Mouse (Mus musculus): Measurements from ENCODE around the gene Zfp119b. TPM values are rescaled to one million over a fixed set of nuclear protein-coding genes. Genes with fewer than 3 reads are reported as not detected.

Gene Zfp119b
- total and polyA plus RNA-seq, 3 experiments = 3.9 to 13.6 (median 6.5) TPM

DNA sequence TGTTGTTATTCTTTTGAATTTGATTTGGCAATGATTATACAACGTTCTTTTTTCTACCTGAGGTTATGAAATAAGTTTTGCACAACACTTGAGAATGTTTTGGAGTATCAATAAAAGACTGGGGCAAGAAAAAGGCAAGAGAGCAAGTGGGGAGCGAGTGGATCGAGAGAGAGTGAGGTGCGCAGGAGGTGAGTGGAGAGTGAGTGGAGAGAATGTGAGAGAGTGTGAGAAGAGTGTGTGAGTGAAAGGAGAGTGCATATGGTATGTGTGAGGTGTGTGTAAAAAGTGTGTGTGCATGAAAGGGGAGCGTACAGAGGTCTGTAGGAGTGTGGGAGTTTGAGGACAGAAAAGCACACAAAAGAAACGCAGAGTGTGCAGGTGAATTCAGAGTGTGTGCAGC lies 45.2 kb downstream of the Zfp119b start:
- TF ChIP-seq GABPA (IDR thresholded peaks at IDR 0.05; ENCODE audit: insufficient replicate concordance, low read depth, low read length) (no peak), ZKSCAN1 (IDR thresholded peaks at IDR 0.05; ENCODE audit: borderline replicate concordance, low read depth, low read length) (no peak), USF1 (IDR thresholded peaks at IDR 0.05; ENCODE audit: low read depth, low read length) (no peak)
- no peak overlapping the region for H3K4me3 ChIP-seq (replicated peaks in 1 of 3; ENCODE audit: low read depth in 2 of 3, low read length in 2 of 3, poor library complexity in 1 of 3)

GRCm38 (mm10) chr17:55903687-55904086 lies 45.6 kb downstream of the Zfp119b start:
- Histone ChIP-seq H3K27me3 (replicated peaks) (no peaks in the 10 kb centered on the region), H3K4me3 (replicated peaks in 1 of 3; ENCODE audit: low read depth in 2 of 3, low read length in 2 of 3, poor library complexity in 1 of 3) (no peak overlapping the region), H3K27ac (ENCODE audit: insufficient read depth, low read depth) (no peak overlapping the region), H3K4me2 (ENCODE audit: insufficient read depth, low read depth, poor library complexity, severe bottlenecking) (no peak overlapping the region), H3K4me1 (ENCODE audit: control insufficient read depth in 1 of 2, insufficient read depth in 2 of 2) (no peaks in the 10 kb centered on the region), H3K9ac (ENCODE audit: insufficient read depth, low read depth) (no peak overlapping the region), H3K36me3 (replicated peaks in 1 of 2; ENCODE audit: control insufficient read depth in 1 of 2, insufficient read depth in 1 of 2, low read length in 1 of 2) (no peaks in the 10 kb centered on the region), H3K79me2 (replicated peaks; ENCODE audit: control insufficient read depth, extremely low read depth, insufficient read depth, poor library complexity, severe bottlenecking) (no peaks in the 10 kb centered on the region), H3K9me3 (replicated peaks; ENCODE audit: low read length) (no peaks in the 10 kb centered on the region)
- dilution Hi-C loops (cut with MboI; ENCODE audit: extremely low pct_ligation_motif_present, extremely low pct_unique_long_range_greater_than_20kb, low sequenced_read_pairs) (no loop called here), in situ Hi-C loops (cut with MboI; ENCODE audit: low pct_ligation_motif_present, low pct_unique_long_range_greater_than_20kb, low sequenced_read_pairs) (no loop called here)
- no peak for DNase-seq (ENCODE audit: extremely low read depth)
- TF ChIP-seq ZC3H11A (IDR thresholded peaks at IDR 0.05; ENCODE audit: low read depth, low read length) (no peak), JUND (conservative IDR thresholded peaks at IDR 0.05; ENCODE audit: low read depth, low read length) (no peak), POLR2A (IDR thresholded peaks at IDR 0.05; ENCODE audit: low read depth, low read length) (no peak), MAX (IDR thresholded peaks at IDR 0.05; ENCODE audit: low read length) (no peak), ELF1 (IDR thresholded peaks at IDR 0.05; ENCODE audit: low read depth, low read length) (no peak), BHLHE40 (IDR thresholded peaks at IDR 0.05; ENCODE audit: low read depth, low read length) (no peak), POLR2AphosphoS2 (IDR thresholded peaks at IDR 0.05; ENCODE audit: low read depth, low read length) (no peak), CHD1 (IDR thresholded peaks at IDR 0.05; ENCODE audit: low read depth, low read length) (no peak), MYC (IDR thresholded peaks at IDR 0.05; ENCODE audit: low read depth, low read length) (no peak), PAX5 (IDR thresholded peaks at IDR 0.05; ENCODE audit: low read length) (no peak), IRF4 (IDR thresholded peaks at IDR 0.05; ENCODE audit: low read depth, low read length) (no peak), RAD21 (IDR thresholded peaks at IDR 0.05; ENCODE audit: low read depth, low read length) (no peak), ZKSCAN1 (IDR thresholded peaks at IDR 0.05; ENCODE audit: borderline replicate concordance, low read depth, low read length) (no peak), USF2 (conservative IDR thresholded peaks at IDR 0.05; ENCODE audit: low read depth, low read length) (no peak), MAFK (IDR thresholded peaks at IDR 0.05; ENCODE audit: insufficient replicate concordance, low read length) (no peak), MEF2A (IDR thresholded peaks at IDR 0.05; ENCODE audit: borderline replicate concordance, low read depth, low read length) (no peak), NRF1 (IDR thresholded peaks at IDR 0.05; ENCODE audit: low read depth, low read length) (no peak), UBTF (IDR thresholded peaks at IDR 0.05; ENCODE audit: low read depth, low read length) (no peak), HCFC1 (IDR thresholded peaks at IDR 0.05; ENCODE audit: low read depth, low read length) (no peak)

More for the DNA sequence above, 45.2 kb downstream of the Zfp119b start:
- Histone ChIP-seq H3K4me2 (ENCODE audit: insufficient read depth, low read depth, poor library complexity, severe bottlenecking) (no peak overlapping the region), H3K27ac (ENCODE audit: insufficient read depth, low read depth) (no peak overlapping the region), H3K9ac (ENCODE audit: insufficient read depth, low read depth) (no peak overlapping the region), H3K27me3 (replicated peaks) (no peaks in the 10 kb centered on the region), H3K9me3 (replicated peaks; ENCODE audit: low read length) (no peaks in the 10 kb centered on the region), H3K4me1 (ENCODE audit: control insufficient read depth in 1 of 2, insufficient read depth in 2 of 2) (no peaks in the 10 kb centered on the region), H3K36me3 (replicated peaks in 1 of 2; ENCODE audit: control insufficient read depth in 1 of 2, insufficient read depth in 1 of 2, low read length in 1 of 2) (no peaks in the 10 kb centered on the region), H3K79me2 (replicated peaks; ENCODE audit: control insufficient read depth, extremely low read depth, insufficient read depth, poor library complexity, severe bottlenecking) (no peaks in the 10 kb centered on the region)
- dilution Hi-C loops (cut with MboI; ENCODE audit: extremely low pct_ligation_motif_present, extremely low pct_unique_long_range_greater_than_20kb, low sequenced_read_pairs) = no loop called here
- DNase-seq (ENCODE audit: extremely low read depth) = no peak
- in situ Hi-C loops (cut with MboI; ENCODE audit: low pct_ligation_motif_present, low pct_unique_long_range_greater_than_20kb, low sequenced_read_pairs) = no loop called here
